Mouse (Mus musculus) ovary, postnatal 14 days (tissue): ENCODE results near the gene Ranbp3.
A peak's percentile ranks its signal among the peaks of the same experiment; 100 is the strongest.

Experiments used
- DNase-seq: peaks from one replicate; pipeline ENCODE4 v3.0.0; 2022; ENCODE audit warnings: low spot score

The Ranbp3 gene

GRCm38 (mm10) chr17:56673647-56674416, 738 bp downstream of the Ranbp3 start:
- DNase-seq: peak; percentile 25

- DNase-seq: no peak
These were observed 8.7 kb downstream of the Ranbp3 start for GRCm38 (mm10) chr17:56681791-56682190.

- no peak for DNase-seq
These were observed 9.8 kb downstream of the Ranbp3 start for GRCm38 (mm10) chr17:56682880-56683279.

GRCm38 (mm10) chr17:56683546-56684140, 10.5 kb downstream of the Ranbp3 start:
- DNase-seq: no peak

GRCm38 (mm10) chr17:56684649-56685048, 11.6 kb downstream of the Ranbp3 start:
- no peak for DNase-seq

GRCm38 (mm10) chr17:56686801-56687200, 13.7 kb downstream of the Ranbp3 start:
- no peak for DNase-seq

- no peak for DNase-seq
These were observed 15.0 kb downstream of the Ranbp3 start for GRCm38 (mm10) chr17:56688045-56688444.

GRCm38 (mm10) chr17:56688689-56689088, 15.6 kb downstream of the Ranbp3 start:
- no peak for DNase-seq

GRCm38 (mm10) chr17:56693395-56693794, 20.3 kb downstream of the Ranbp3 start:
- DNase-seq: no peak

GRCm38 (mm10) chr17:56693851-56694310, 20.8 kb downstream of the Ranbp3 start:
- DNase-seq: no peak

- DNase-seq: no peak
These were observed 27.4 kb downstream of the Ranbp3 start for GRCm38 (mm10) chr17:56700451-56700850.

- DNase-seq: no peak
These were observed 29.9 kb downstream of the Ranbp3 start for GRCm38 (mm10) chr17:56703038-56703437.

GRCm38 (mm10) chr17:56706515-56706914, 33.4 kb downstream of the Ranbp3 start:
- no peak for DNase-seq

GRCm38 (mm10) chr17:56708692-56709091, 35.6 kb downstream of the Ranbp3 start:
- no peak for DNase-seq

- DNase-seq: no peak
These were observed 36.6 kb downstream of the Ranbp3 start for GRCm38 (mm10) chr17:56709708-56710107.

- no peak for DNase-seq
These were observed 42.3 kb downstream of the Ranbp3 start for GRCm38 (mm10) chr17:56715360-56715759.

GRCm38 (mm10) chr17:56715914-56716654, 43.0 kb downstream of the Ranbp3 start:
- no peak for DNase-seq

- peak; percentile 96 for DNase-seq
These were observed 43.7 kb downstream of the Ranbp3 start for GRCm38 (mm10) chr17:56716655-56717362.

- DNase-seq: peak; percentile 87
These were observed 44.4 kb downstream of the Ranbp3 start, which contains the start of the genes Ndufa11 and Vmac for GRCm38 (mm10) chr17:56717363-56718058. TSS of gene Ndufa11 (plus strand) at chr17:56717767. TSS of gene Vmac (minus strand) at chr17:56718022.

GRCm38 (mm10) chr17:56722441-56722840, 49.3 kb downstream of the Ranbp3 start:
- DNase-seq: peak; percentile 31

GRCm38 (mm10) chr17:56723419-56724161, 50.5 kb downstream of the Ranbp3 start:
- DNase-seq: no peak
